In genomic region chr10:119878331-119878730, GRCm38 (mm10) we compare ENCODE assay signal across 13 mouse cellular contexts.
DNase-seq lines count a peak whose midpoint lies in the region; ATAC-seq lines count a peak whose summit lies in the region.
"Had no signal": no experiment of that assay in that cellular context is flagged by ENCODE, and none has a peak within 500 bp of the region (broad histone marks: within the 10 kb centered on the region; RNA-seq: fewer than 3 reads in every experiment).

No protein-coding gene starts in this region.

- H3K4me3 ChIP-seq in midbrain, embryonic 13.5 days (replicated peaks): no peak overlapping the region
- no peak overlapping the region for H3K4me3 ChIP-seq in midbrain, embryonic 16.5 days (ENCODE audit: low read depth, low read length)
- no peak overlapping the region for H3K4me3 ChIP-seq in forebrain, embryonic 12.5 days (replicated peaks)
- H3K4me3 ChIP-seq in hindbrain, embryonic 14.5 days (replicated peaks; ENCODE audit: low read length): no peak overlapping the region
- H3K4me3 ChIP-seq in neural tube, embryonic 15.5 days (replicated peaks): no peak overlapping the region
- H3K4me3 ChIP-seq: embryonic facial prominence, embryonic 13.5 days had no signal

- no peaks in the 10 kb centered on the region for H3K36me3 ChIP-seq in midbrain, embryonic 13.5 days
- H3K36me3 ChIP-seq in midbrain, embryonic 16.5 days (ENCODE audit: control insufficient read depth, insufficient read depth, low read length): no peaks in the 10 kb centered on the region
- no peaks in the 10 kb centered on the region for H3K36me3 ChIP-seq in forebrain, embryonic 12.5 days (replicated peaks)
- H3K36me3 ChIP-seq in hindbrain, embryonic 14.5 days (replicated peaks; ENCODE audit: control insufficient read depth, insufficient read depth): no peaks in the 10 kb centered on the region
- H3K36me3 ChIP-seq in neural tube, embryonic 15.5 days: no peaks in the 10 kb centered on the region
- H3K36me3 ChIP-seq: embryonic facial prominence, embryonic 13.5 days had no signal

- no peaks in the 10 kb centered on the region for H3K27me3 ChIP-seq in midbrain, embryonic 13.5 days
- H3K27me3 ChIP-seq in midbrain, embryonic 16.5 days (ENCODE audit: control insufficient read depth, insufficient read depth, low read depth, low read length): no peaks in the 10 kb centered on the region
- H3K27me3 ChIP-seq in forebrain, embryonic 12.5 days: no peaks in the 10 kb centered on the region
- H3K27me3 ChIP-seq in hindbrain, embryonic 14.5 days (ENCODE audit: control insufficient read depth, insufficient read depth, low read length): no peaks in the 10 kb centered on the region
- H3K27me3 ChIP-seq in neural tube, embryonic 15.5 days (replicated peaks): no peaks in the 10 kb centered on the region
- H3K27me3 ChIP-seq: embryonic facial prominence, embryonic 13.5 days had no signal

- DNase-seq in hindbrain, embryonic 14.5 days (ENCODE audit: low spot score): no peak
- no peak for DNase-seq in heart, postnatal 25 days (ENCODE audit: low spot score)
- no peak for DNase-seq in heart, adult 8-10 months (ENCODE audit: low spot score)
- DNase-seq: adrenal gland, postnatal 14 days; lung, postnatal 10 days; right cerebral cortex, postnatal 4 days; thymus, adult 2 months had no signal

- peaks cover 10% of the 10 kb centered on the region for H3K4me1 ChIP-seq in midbrain, embryonic 13.5 days (replicated peaks)
- peaks cover 4% of the 10 kb centered on the region; the same call in 1 of the 2 replicates for H3K4me1 ChIP-seq in midbrain, embryonic 16.5 days (ENCODE audit: control insufficient read depth, insufficient read depth, low read length)
- H3K4me1 ChIP-seq in forebrain, embryonic 12.5 days: peaks cover 9% of the 10 kb centered on the region
- H3K4me1 ChIP-seq in hindbrain, embryonic 14.5 days (replicated peaks; ENCODE audit: control insufficient read depth, insufficient read depth, low read length): peaks cover 8% of the 10 kb centered on the region
- peaks cover 23% of the 10 kb centered on the region for H3K4me1 ChIP-seq in neural tube, embryonic 15.5 days

- intact Hi-C loops in heart, postnatal 25 days (cut with DNase I): no loop called here

- ATAC-seq in midbrain, embryonic 13.5 days: peak; percentile 77; the same call in 1 of the 2 replicates
- no peak for ATAC-seq in midbrain, embryonic 16.5 days
- ATAC-seq in forebrain, embryonic 12.5 days (ENCODE audit: low FRiP score): peak; percentile 78
- ATAC-seq in hindbrain, embryonic 14.5 days (ENCODE audit: low FRiP score): no peak
- 0 out of 2 replicates have a peak, but pooled peaks have one; percentile 21 for ATAC-seq in neural tube, embryonic 15.5 days (ENCODE audit: low FRiP score)
- ATAC-seq in erythroblast, adult 5-6 weeks (replicated peaks; ENCODE audit: low FRiP score, poor library complexity, severe bottlenecking): no peak

- no peaks in the 10 kb centered on the region for H3K9me3 ChIP-seq in midbrain, embryonic 13.5 days
- H3K9me3 ChIP-seq in midbrain, embryonic 16.5 days (replicated peaks; ENCODE audit: control insufficient read depth, low read length, poor library complexity, severe bottlenecking): no peaks in the 10 kb centered on the region
- H3K9me3 ChIP-seq in forebrain, embryonic 12.5 days: no peaks in the 10 kb centered on the region
- H3K9me3 ChIP-seq in hindbrain, embryonic 14.5 days (ENCODE audit: control insufficient read depth, low read length): no peaks in the 10 kb centered on the region
- H3K9me3 ChIP-seq in neural tube, embryonic 15.5 days (replicated peaks): no peaks in the 10 kb centered on the region
- H3K9me3 ChIP-seq: embryonic facial prominence, embryonic 13.5 days had no signal

- H3K9ac ChIP-seq in midbrain, embryonic 13.5 days (replicated peaks): no peak overlapping the region
- no peak overlapping the region for H3K9ac ChIP-seq in midbrain, embryonic 16.5 days (ENCODE audit: low read depth, low read length)
- no peak overlapping the region for H3K9ac ChIP-seq in forebrain, embryonic 12.5 days
- no peak overlapping the region; the same call in 1 of the 2 replicates for H3K9ac ChIP-seq in hindbrain, embryonic 14.5 days
- no peak overlapping the region for H3K9ac ChIP-seq in neural tube, embryonic 15.5 days (replicated peaks)
- H3K9ac ChIP-seq: embryonic facial prominence, embryonic 13.5 days had no signal

- 41% methylated on average over 12 of the region's 12 CpGs for WGBS in midbrain, embryonic 13.5 days
- WGBS in midbrain, embryonic 16.5 days: 32% methylated on average over 12 of the region's 12 CpGs
- 45% methylated on average over 12 of the region's 12 CpGs for WGBS in forebrain, embryonic 12.5 days
- whole genome bisulfite sequencing in hindbrain, embryonic 14.5 days: 10% methylated on average over 12 of the region's 12 CpGs
- 11% methylated on average over 12 of the region's 12 CpGs for WGBS in neural tube, embryonic 15.5 days

- H3K4me2 ChIP-seq in midbrain, embryonic 13.5 days (replicated peaks): peak overlapping the region; percentile 23
- no peak overlapping the region for H3K4me2 ChIP-seq in midbrain, embryonic 16.5 days (ENCODE audit: low read length)
- peak overlapping the region; percentile 24 for H3K4me2 ChIP-seq in forebrain, embryonic 12.5 days
- H3K4me2 ChIP-seq in hindbrain, embryonic 14.5 days (replicated peaks): peak overlapping the region; percentile 35
- H3K4me2 ChIP-seq in neural tube, embryonic 15.5 days: peak overlapping the region; percentile 36
- H3K4me2 ChIP-seq: embryonic facial prominence, embryonic 13.5 days had no signal

- H3K27ac ChIP-seq in midbrain, embryonic 13.5 days: peak overlapping the region; percentile 36; the same call in 1 of the 2 replicates
- H3K27ac ChIP-seq in midbrain, embryonic 16.5 days (ENCODE audit: low read length): no peak overlapping the region
- H3K27ac ChIP-seq in forebrain, embryonic 12.5 days: peak overlapping the region; percentile 50
- peak overlapping the region; percentile 53; the same call in 1 of the 2 replicates for H3K27ac ChIP-seq in hindbrain, embryonic 14.5 days
- peak overlapping the region; percentile 28; the same call in 1 of the 2 replicates for H3K27ac ChIP-seq in neural tube, embryonic 15.5 days (replicated peaks)
- H3K27ac ChIP-seq: embryonic facial prominence, embryonic 13.5 days had no signal

Comparison
In these comparisons a context has a peak if more than half of its experiments do, and no peak if none do; other contexts are left out.
1. ATAC-seq: peak in midbrain, embryonic 13.5 days (single experiment), forebrain, embryonic 12.5 days (single experiment) and neural tube, embryonic 15.5 days (single experiment); none in midbrain, embryonic 16.5 days (single experiment), hindbrain, embryonic 14.5 days (single experiment) and erythroblast, adult 5-6 weeks (single experiment).